Mouse (Mus musculus) heart, adult 2 months (tissue): ENCODE results near the gene Kansl1. TPM values are rescaled to one million over a fixed set of nuclear protein-coding genes. Genes with fewer than 3 reads are reported as not detected.

Experiments used
- DNase-seq, 2 experiments: peaks; one replicate each; pipeline ENCODE4 v3.0.0; 2021
- H3K27ac ChIP-seq: fragments of 200-600 bp; 2 replicates; pipeline ENCODE4 v1.8.1; 2022
- H3K27me3 ChIP-seq: fragments of 200-500 bp; 2 replicates; pipeline ENCODE4 v1.6.1; 2012; ENCODE audit warnings: mild to moderate bottlenecking, low read length, inconsistent platforms, mixed read lengths; ENCODE audit not compliant: control insufficient read depth, insufficient read depth
- H3K36me3 ChIP-seq: fragments of 200-500 bp; 2 replicates; pipeline ENCODE4 v1.6.1; 2012; ENCODE audit warnings: low read length, inconsistent platforms; ENCODE audit not compliant: control insufficient read depth, insufficient read depth
- H3K4me1 ChIP-seq: fragments of 200-500 bp; 2 replicates; pipeline ENCODE4 v1.6.1; 2011; ENCODE audit warnings: low read length; ENCODE audit not compliant: control insufficient read depth, insufficient read depth
- H3K4me3 ChIP-seq: fragments of 200-600 bp; 2 replicates; pipeline ENCODE4 v1.8.1; 2022
- H3K79me2 ChIP-seq: fragments of 200-500 bp; replicated peaks from 2 replicates; pipeline ENCODE4 v1.6.1; 2012; ENCODE audit warnings: mild to moderate bottlenecking, inconsistent platforms, low read length, moderate library complexity, mixed read lengths; ENCODE audit not compliant: control insufficient read depth, insufficient read depth
- H3K9ac ChIP-seq: fragments of 200-500 bp; 2 replicates; pipeline ENCODE4 v1.6.1; 2012; ENCODE audit warnings: low read depth, mild to moderate bottlenecking, control low read depth, inconsistent platforms, low read length, mixed read lengths
- CTCF ChIP-seq: fragments of 200-600 bp; IDR thresholded peaks from 2 replicates; pipeline ENCODE4 v1.8.1; 2022; ENCODE audit warnings: antibody characterized with exemption, mild to moderate bottlenecking, moderate library complexity
- EP300 ChIP-seq: fragments of 200-500 bp; IDR thresholded peaks from 2 replicates; pipeline ENCODE4 v1.6.1; 2011; ENCODE audit warnings: low read depth, low read length, control low read depth; ENCODE audit not compliant: insufficient read depth
- POLR2A ChIP-seq: fragments of 200-500 bp; IDR thresholded peaks from 2 replicates; pipeline ENCODE4 v1.6.1; 2011; ENCODE audit warnings: mild to moderate bottlenecking, low read depth, low read length, control low read depth; ENCODE audit not compliant: insufficient read depth
- WGBS: fragments of 180-500 bp; shearing (Covaris S2); methylation state at CpG from one replicate; pipeline ENCODE4 v1.1.7; 2018; 5-methylcytosine and 5-hydroxymethylcytosine counted together
- intact Hi-C: fragments of 180-260 bp; cut with DNase I; formaldehyde crosslinking; loops from one replicate; pipeline ENCODE4 v1.15.1; 2025
- polyA plus RNA-seq: library from polyadenylated mRNA; depleted of rRNA; stranded (reverse); fragments of >200 nt; gene quantifications from 2 replicates; pipeline ENCODE4 v1.2.3, GENCODE M21; 2012
- total RNA-seq, 2 experiments: library from RNA; stranded (reverse); gene quantifications; 2 replicates each; pipeline ENCODE4 v1.2.3; 2021

Kansl1 gene
- total and polyA plus RNA-seq, 3 experiments, result 26.8 to 30.1 (median 27.1) TPM

DNA sequence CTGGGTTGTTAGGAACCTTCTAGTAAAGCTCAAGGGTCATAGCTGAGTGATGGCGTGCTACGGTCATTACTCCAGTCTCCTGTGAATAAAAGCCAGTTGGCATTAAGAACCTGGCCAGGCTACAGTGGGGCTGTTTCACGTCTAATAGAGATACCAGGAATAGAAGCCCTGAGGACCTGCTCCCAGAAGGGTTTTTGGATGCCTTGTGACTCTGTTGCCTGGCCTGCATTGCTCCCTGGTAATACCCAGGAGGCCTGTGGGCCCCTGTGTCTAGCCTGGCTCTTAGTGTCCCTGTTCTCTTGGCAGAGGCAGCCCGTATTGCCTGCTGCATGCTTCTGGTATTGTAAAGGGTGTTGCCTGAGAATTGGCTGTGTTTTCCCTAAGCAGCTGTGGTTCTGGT lies 161.5 kb downstream of the Kansl1 start:
- H3K9ac ChIP-seq, result no peak overlapping the region
- H3K79me2 ChIP-seq, result no peaks in the 10 kb centered on the region
- no peak for TF ChIP-seq POLR2A
- no peak for TF ChIP-seq EP300
- TF ChIP-seq CTCF, result no peak
- no peaks in the 10 kb centered on the region for H3K36me3 ChIP-seq
- no peak overlapping the region for H3K4me3 ChIP-seq
- intact Hi-C loops, result no loop called here
- peak in 1 of 2 experiments; percentile 73 for DNase-seq
- 37% methylated on average over 4 of the region's 4 CpGs for WGBS
- H3K27me3 ChIP-seq, result no peaks in the 10 kb centered on the region
- peak overlapping the region; percentile 51; the same call in 1 of the 2 replicates for H3K27ac ChIP-seq
- H3K4me1 ChIP-seq, result no peaks in the 10 kb centered on the region; the same call in 1 of the 2 replicates

DNA sequence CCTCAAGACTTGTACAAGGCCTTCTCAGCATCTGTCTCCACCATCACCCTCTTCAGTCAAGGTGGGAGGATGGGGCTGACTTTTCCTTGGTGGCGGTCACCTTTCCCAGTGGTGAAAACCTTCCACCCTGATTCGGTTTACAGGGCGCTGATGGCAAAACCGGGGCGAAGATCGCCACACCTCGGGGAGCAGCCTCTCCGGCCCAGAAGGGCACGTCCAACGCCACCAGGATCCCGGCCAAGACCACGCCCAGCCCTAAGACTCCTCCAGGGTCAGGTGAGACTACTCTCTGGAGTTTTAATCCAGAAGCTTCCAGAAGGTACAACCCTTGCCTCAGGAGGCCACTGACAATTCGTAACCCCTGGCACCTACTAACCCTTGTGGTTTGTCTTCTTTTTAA lies 162.2 kb downstream of the Kansl1 start:
- no peaks in the 10 kb centered on the region for H3K36me3 ChIP-seq

DNA sequence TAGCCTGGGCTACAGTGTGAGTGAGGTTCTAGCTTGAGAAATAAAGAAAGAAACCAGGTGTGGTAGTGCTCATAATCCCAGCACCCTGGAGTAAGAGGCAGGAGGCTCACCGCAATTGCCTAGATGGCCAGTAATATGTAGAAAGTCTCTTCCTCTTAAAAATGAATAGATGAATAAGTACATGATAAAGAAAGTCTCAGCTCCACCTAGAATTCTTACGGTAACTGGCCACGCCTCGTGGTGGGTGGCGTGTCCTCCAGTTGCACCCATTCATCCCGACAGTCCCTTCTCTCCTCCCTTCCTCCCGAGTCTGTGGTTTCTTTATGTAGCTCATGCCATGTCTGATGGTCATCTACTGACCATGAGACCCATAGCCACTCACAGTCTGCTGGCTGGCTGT lies 162.9 kb downstream of the Kansl1 start:
- no peaks in the 10 kb centered on the region; the same call in 1 of the 2 replicates for H3K4me1 ChIP-seq
- 89% methylated on average over 7 of the region's 7 CpGs for WGBS

More for the DNA sequence above, 162.2 kb downstream of the Kansl1 start:
- H3K27ac ChIP-seq, result no peak overlapping the region; the same call in none of the 2 replicates
- no peak overlapping the region for H3K9ac ChIP-seq
- no peak for TF ChIP-seq POLR2A
- no peak for TF ChIP-seq CTCF
- no peak for TF ChIP-seq EP300
- no peak overlapping the region for H3K4me3 ChIP-seq
- DNase-seq, result no peak
- H3K27me3 ChIP-seq, result no peaks in the 10 kb centered on the region
- no peaks in the 10 kb centered on the region; the same call in 1 of the 2 replicates for H3K4me1 ChIP-seq
- no peaks in the 10 kb centered on the region for H3K79me2 ChIP-seq
- intact Hi-C loops, result no loop called here
- WGBS, result 92% methylated on average over 13 of the region's 13 CpGs

DNA sequence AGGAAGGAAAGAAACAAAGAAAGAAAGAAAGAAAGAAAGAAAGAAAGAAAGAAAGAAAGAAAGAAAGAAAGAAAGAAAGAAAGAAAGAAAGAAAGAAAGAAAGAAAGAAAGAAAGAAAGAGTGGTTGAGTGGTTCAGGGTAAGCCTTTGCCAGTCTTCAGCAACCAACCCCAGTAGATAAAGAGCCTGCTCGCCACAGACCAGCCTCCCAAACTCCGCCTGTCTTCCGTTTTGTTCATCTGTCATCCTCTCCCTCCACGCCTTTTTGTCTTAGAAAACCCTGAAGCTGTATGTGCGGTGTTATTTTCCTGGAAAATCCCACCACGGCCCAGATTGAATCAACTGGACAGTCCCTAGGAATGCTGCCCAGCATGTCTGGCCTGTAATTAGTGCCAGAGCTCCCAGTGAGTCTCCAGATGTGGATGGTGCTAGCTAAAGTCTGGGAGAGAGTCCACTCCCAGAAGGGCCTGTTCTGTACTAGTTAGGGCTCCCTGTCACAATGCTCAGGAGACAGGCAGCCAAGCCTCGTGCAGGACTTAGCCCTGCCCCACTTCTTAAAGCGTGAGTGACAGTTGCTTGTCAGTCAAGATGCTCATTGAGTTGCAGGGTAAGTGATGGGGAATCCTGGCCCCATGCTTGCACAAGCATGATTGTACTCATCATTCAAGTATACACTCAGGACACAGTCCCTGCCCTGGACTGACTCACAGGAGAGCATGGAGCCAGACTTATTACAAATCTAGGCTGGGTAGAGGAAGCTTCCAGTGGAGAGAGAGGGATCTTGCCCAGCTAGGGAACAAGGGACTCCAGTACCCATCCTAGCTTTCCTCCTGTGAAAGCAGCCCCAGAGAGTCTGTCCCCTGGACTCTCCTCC lies 165.3 kb downstream of the Kansl1 start:
- TF ChIP-seq POLR2A, result no peak
- no peak for TF ChIP-seq EP300
- TF ChIP-seq CTCF, result no peak
- H3K4me3 ChIP-seq, result no peak overlapping the region
- H3K27ac ChIP-seq, result no peak overlapping the region
- no peaks in the 10 kb centered on the region; the same call in 1 of the 2 replicates for H3K4me1 ChIP-seq
- H3K27me3 ChIP-seq, result no peaks in the 10 kb centered on the region
- H3K36me3 ChIP-seq, result no peaks in the 10 kb centered on the region
- WGBS, result 68% methylated on average over 8 of the region's 8 CpGs
- H3K79me2 ChIP-seq, result no peaks in the 10 kb centered on the region
- no peak for DNase-seq
- intact Hi-C loops, result no loop called here
- H3K9ac ChIP-seq, result no peak overlapping the region

More for the DNA sequence above, 162.9 kb downstream of the Kansl1 start:
- Histone ChIP-seq H3K9ac (no peak overlapping the region), H3K36me3 (no peaks in the 10 kb centered on the region), H3K79me2 (no peaks in the 10 kb centered on the region), H3K27ac (no peak overlapping the region), H3K4me3 (no peak overlapping the region), H3K27me3 (no peaks in the 10 kb centered on the region)
- intact Hi-C loops, result no loop called here
- TF ChIP-seq EP300, result no peak
- TF ChIP-seq CTCF, result no peak
- TF ChIP-seq POLR2A, result no peak
- DNase-seq, result no peak

DNA sequence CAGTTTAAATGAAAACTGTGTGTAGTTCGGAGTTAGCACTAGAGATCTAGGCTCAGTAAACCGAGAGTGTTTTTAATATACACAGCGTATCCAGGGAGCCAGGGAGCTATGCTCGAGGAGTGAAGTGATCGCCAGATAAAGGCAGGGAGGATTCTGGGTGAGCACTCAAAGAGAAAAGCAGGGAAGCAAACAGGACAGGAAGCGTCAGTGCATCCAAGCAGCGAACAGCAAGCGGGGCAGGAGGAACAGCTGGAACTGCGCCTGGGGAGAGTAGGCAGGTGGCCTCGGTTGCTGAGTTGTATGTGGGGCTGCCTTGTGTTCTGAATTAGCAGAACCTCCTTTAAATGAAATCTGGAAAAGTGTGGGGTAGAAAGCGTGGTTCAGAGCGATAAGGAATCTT lies 166.0 kb downstream of the Kansl1 start:
- H3K36me3 ChIP-seq, result no peaks in the 10 kb centered on the region
- TF ChIP-seq POLR2A (no peak), CTCF (no peak), EP300 (no peak)
- no peak overlapping the region for H3K4me3 ChIP-seq
- no peak for DNase-seq
- no peak overlapping the region for H3K27ac ChIP-seq
- no peaks in the 10 kb centered on the region for H3K27me3 ChIP-seq
- H3K4me1 ChIP-seq, result no peaks in the 10 kb centered on the region; the same call in 1 of the 2 replicates
- intact Hi-C loops, result no loop called here
- no peak overlapping the region for H3K9ac ChIP-seq
- WGBS, result 41% methylated on average over 12 of the region's 12 CpGs
- no peaks in the 10 kb centered on the region for H3K79me2 ChIP-seq

DNA sequence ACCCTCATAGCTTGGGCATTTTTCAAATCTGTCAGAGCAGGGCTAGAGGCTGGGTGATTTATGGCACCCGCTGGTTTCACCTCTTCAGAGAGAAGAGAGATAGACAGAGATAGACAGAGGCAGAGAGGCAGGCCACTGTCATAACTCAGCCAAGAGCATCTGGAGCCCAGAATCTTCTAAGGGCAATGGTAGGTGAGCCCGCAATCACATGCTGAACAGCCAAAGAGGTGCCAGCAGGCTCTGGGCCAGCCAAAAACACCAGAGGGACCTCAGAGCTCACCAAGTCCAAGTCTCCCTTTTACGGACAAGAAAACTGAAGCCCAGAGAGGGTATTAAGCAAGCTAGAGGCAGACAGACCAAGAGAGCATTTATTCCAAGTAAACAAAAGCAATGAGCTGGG lies 171.0 kb downstream of the Kansl1 start:
- H3K36me3 ChIP-seq, result no peaks in the 10 kb centered on the region
- intact Hi-C loops, result no loop called here
- H3K4me3 ChIP-seq, result no peak overlapping the region
- no peaks in the 10 kb centered on the region; the same call in 1 of the 2 replicates for H3K4me1 ChIP-seq
- H3K27ac ChIP-seq, result peak overlapping the region; percentile 26
- DNase-seq, result peak in 1 of 2 experiments; percentile 64
- no peaks in the 10 kb centered on the region for H3K79me2 ChIP-seq
- TF ChIP-seq POLR2A (no peak), CTCF (no peak), EP300 (no peak)
- H3K9ac ChIP-seq, result no peak overlapping the region
- H3K27me3 ChIP-seq, result no peaks in the 10 kb centered on the region
- 66% methylated on average over 3 of the region's 3 CpGs for WGBS
